Mouse (Mus musculus) T-helper 1 cell (primary cell): ENCODE results near the gene Gm6882.

Source experiments
- in situ Hi-C: fragments of 300-600 bp; cut with MboI, MseI; formaldehyde crosslinking; loops from one replicate; pipeline ENCODE4 v1.15.1; 2025; ENCODE audit warnings: high pct_unique_total_duplicates

Gm6882 gene

DNA sequence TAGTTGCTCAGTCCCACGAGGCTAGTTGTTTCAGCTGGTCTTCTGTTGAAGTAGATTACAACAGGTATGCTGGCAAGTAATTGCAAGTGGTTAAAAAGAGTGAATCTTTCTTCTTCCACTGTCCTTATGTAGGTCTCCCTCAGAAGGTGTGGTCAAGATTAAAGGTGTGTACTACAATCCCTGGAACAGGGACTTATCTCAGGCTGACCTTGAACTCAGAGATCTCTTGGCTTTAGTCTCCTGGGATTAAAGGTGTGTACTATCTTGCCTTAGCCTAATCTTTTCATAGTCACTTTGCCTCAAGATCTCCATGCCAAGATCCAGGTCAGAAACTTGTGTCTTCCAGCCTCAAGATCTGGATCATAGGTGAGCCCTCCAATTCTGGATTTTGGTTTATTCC is at the start of gene Gm6882:
Gm6882 (minus strand) TSS at position 101 of the 400 bp plus-strand sequence.
- in situ Hi-C loops = loop anchor here (25.0 kb wide), 1 partner anchor 170 kb away; the partner anchor contains the start of genes Vmn1r124 and Vmn1r125
